Mouse (Mus musculus) liver, adult 2 months (tissue): ENCODE measurements around the gene Nrp1.

Experiments
- CTCF ChIP-seq: fragments of 200-500 bp; IDR thresholded peaks from 2 replicates; pipeline ENCODE4 v1.5.1; 2011; ENCODE audit warnings: low read depth, low read length, control low read depth
- POLR2A ChIP-seq: fragments of 200-500 bp; IDR thresholded peaks from 2 replicates; pipeline ENCODE4 v1.6.1; 2011; ENCODE audit warnings: low read length, control low read depth; ENCODE audit not compliant: insufficient read depth; ENCODE audit errors: extremely low read depth

- TF ChIP-seq CTCF (no peak), POLR2A (no peak)
These were observed 55.0 kb downstream of the Nrp1 start for GRCm38 (mm10) chr8:128413381-128413780.
